Mouse (Mus musculus): ENCODE results near the gene Opcml. TPM values are rescaled to one million over a fixed set of nuclear protein-coding genes. Genes with fewer than 3 reads are reported as not detected.
A peak's percentile ranks its signal among the peaks of the same experiment; 100 is the strongest.

The Opcml gene
- polyA plus RNA-seq, 1 experiment from 2014 or later, result 25.1 TPM

- 53% methylated on average over 3 of the region's 3 CpGs for WGBS
Observed at GRCm38 (mm10) chr9:28281025-28281424, 490.4 kb downstream of the Opcml start.

GRCm38 (mm10) chr9:28281571-28281970 is 491.0 kb downstream of the Opcml start:
- H3K27ac ChIP-seq, result no peak overlapping the region
- H3K27me3 ChIP-seq, result no peaks in the 10 kb centered on the region
- H3K4me1 ChIP-seq (replicated peaks), result peaks cover 15% of the 10 kb centered on the region
- H3K9me3 ChIP-seq, result 0 out of 2 replicates have a peak, but pooled peaks cover 2% of the 10 kb centered on the region
- H3K4me3 ChIP-seq, result no peak overlapping the region
- H3K4me2 ChIP-seq, result no peak overlapping the region
- no peaks in the 10 kb centered on the region for H3K36me3 ChIP-seq
- ATAC-seq (ENCODE audit: low FRiP score), result no peak
- no peak overlapping the region for H3K9ac ChIP-seq
- WGBS, result 65% methylated on average over 3 of the region's 3 CpGs

More at GRCm38 (mm10) chr9:28281025-28281424, 490.4 kb downstream of the Opcml start:
- 0 out of 2 replicates have a peak, but pooled peaks cover 2% of the 10 kb centered on the region for H3K9me3 ChIP-seq
- H3K9ac ChIP-seq, result no peak overlapping the region
- peaks cover 15% of the 10 kb centered on the region for H3K4me1 ChIP-seq (replicated peaks)
- no peaks in the 10 kb centered on the region for H3K27me3 ChIP-seq
- H3K4me3 ChIP-seq, result no peak overlapping the region
- ATAC-seq (ENCODE audit: low FRiP score), result no peak
- H3K4me2 ChIP-seq, result no peak overlapping the region
- no peak overlapping the region; the same call in 1 of the 2 replicates for H3K27ac ChIP-seq
- no peaks in the 10 kb centered on the region for H3K36me3 ChIP-seq

- H3K36me3 ChIP-seq, result no peaks in the 10 kb centered on the region
- H3K4me3 ChIP-seq, result no peak overlapping the region
- no peak overlapping the region for H3K9ac ChIP-seq
- no peak overlapping the region for H3K4me2 ChIP-seq
- H3K27ac ChIP-seq, result no peak overlapping the region
- no peaks in the 10 kb centered on the region for H3K9me3 ChIP-seq
- no peak for ATAC-seq (ENCODE audit: low FRiP score)
- H3K27me3 ChIP-seq, result no peaks in the 10 kb centered on the region
- peaks cover 15% of the 10 kb centered on the region for H3K4me1 ChIP-seq (replicated peaks)
- 84% methylated on average over 3 of the region's 3 CpGs for WGBS
Observed at GRCm38 (mm10) chr9:28285016-28285415, 494.4 kb downstream of the Opcml start.

- no peak overlapping the region for H3K27ac ChIP-seq
- H3K9ac ChIP-seq, result no peak overlapping the region
- no peak for ATAC-seq (ENCODE audit: low FRiP score)
- H3K9me3 ChIP-seq, result no peaks in the 10 kb centered on the region
- no peaks in the 10 kb centered on the region for H3K27me3 ChIP-seq
- no peak overlapping the region for H3K4me3 ChIP-seq
- peaks cover 3% of the 10 kb centered on the region for H3K4me1 ChIP-seq (replicated peaks)
- H3K4me2 ChIP-seq, result no peak overlapping the region
- 73% methylated on average over 7 of the region's 7 CpGs for WGBS
- H3K36me3 ChIP-seq, result no peaks in the 10 kb centered on the region
Observed at GRCm38 (mm10) chr9:28286384-28286783, 495.8 kb downstream of the Opcml start.

GRCm38 (mm10) chr9:28287485-28287884 is 496.9 kb downstream of the Opcml start:
- Histone ChIP-seq H3K36me3 (no peaks in the 10 kb centered on the region), H3K27ac (no peak overlapping the region), H3K9me3 (no peaks in the 10 kb centered on the region), H3K9ac (no peak overlapping the region), H3K27me3 (no peaks in the 10 kb centered on the region), H3K4me1 (replicated peaks) (no peaks in the 10 kb centered on the region), H3K4me2 (no peak overlapping the region), H3K4me3 (no peak overlapping the region)
- 75% methylated on average over 2 of the region's 2 CpGs for WGBS
- ATAC-seq (ENCODE audit: low FRiP score), result no peak

- no peak for ATAC-seq (ENCODE audit: low FRiP score)
- 52% methylated on average over 1 of the region's 1 CpGs for WGBS
Observed at GRCm38 (mm10) chr9:28289696-28290330, 499.2 kb downstream of the Opcml start.

GRCm38 (mm10) chr9:28303659-28304058 is 513.1 kb downstream of the Opcml start:
- H3K9me3 ChIP-seq, result no peaks in the 10 kb centered on the region
- ATAC-seq (ENCODE audit: low FRiP score), result no peak
- no peak overlapping the region for H3K4me3 ChIP-seq
- H3K36me3 ChIP-seq, result no peaks in the 10 kb centered on the region
- no peak overlapping the region for H3K4me2 ChIP-seq
- H3K27me3 ChIP-seq, result peaks cover 6% of the 10 kb centered on the region
- H3K27ac ChIP-seq, result peak overlapping the region; percentile 12; the same call in 1 of the 2 replicates
- H3K4me1 ChIP-seq (replicated peaks), result peaks cover 18% of the 10 kb centered on the region
- H3K9ac ChIP-seq, result no peak overlapping the region
- 75% methylated on average over 8 of the region's 8 CpGs for WGBS

More at GRCm38 (mm10) chr9:28289696-28290330, 499.2 kb downstream of the Opcml start:
- Histone ChIP-seq H3K27me3 (no peaks in the 10 kb centered on the region), H3K4me1 (replicated peaks) (no peaks in the 10 kb centered on the region), H3K4me3 (no peak overlapping the region), H3K27ac (no peak overlapping the region), H3K36me3 (no peaks in the 10 kb centered on the region), H3K4me2 (no peak overlapping the region), H3K9me3 (0 out of 2 replicates have a peak, but pooled peaks cover 5% of the 10 kb centered on the region), H3K9ac (no peak overlapping the region)

- WGBS, result 40% methylated on average over 11 of the region's 11 CpGs
- no peak overlapping the region for H3K4me2 ChIP-seq
- peak; percentile 62 for ATAC-seq (ENCODE audit: low FRiP score)
- H3K4me3 ChIP-seq, result no peak overlapping the region
- H3K36me3 ChIP-seq, result no peaks in the 10 kb centered on the region
- peaks cover 3% of the 10 kb centered on the region for H3K27me3 ChIP-seq
- H3K9me3 ChIP-seq, result no peaks in the 10 kb centered on the region
- peaks cover 18% of the 10 kb centered on the region for H3K4me1 ChIP-seq (replicated peaks)
- H3K27ac ChIP-seq, result peak overlapping the region; percentile 40; the same call in 1 of the 2 replicates
- H3K9ac ChIP-seq, result no peak overlapping the region
Observed at GRCm38 (mm10) chr9:28306364-28307121, 516.0 kb downstream of the Opcml start.

GRCm38 (mm10) chr9:28307122-28307430 is 516.5 kb downstream of the Opcml start:
- H3K27me3 ChIP-seq, result peaks cover 3% of the 10 kb centered on the region
- H3K36me3 ChIP-seq, result no peaks in the 10 kb centered on the region
- H3K27ac ChIP-seq, result peak overlapping the region; percentile 40; the same call in 1 of the 2 replicates
- H3K9me3 ChIP-seq, result no peaks in the 10 kb centered on the region
- no peak overlapping the region for H3K4me3 ChIP-seq
- no peak for ATAC-seq (ENCODE audit: low FRiP score)
- no peak overlapping the region for H3K9ac ChIP-seq
- H3K4me2 ChIP-seq, result no peak overlapping the region
- H3K4me1 ChIP-seq (replicated peaks), result peaks cover 18% of the 10 kb centered on the region

- H3K4me3 ChIP-seq, result no peak overlapping the region
- no peak overlapping the region for H3K4me2 ChIP-seq
- WGBS, result 58% methylated on average over 6 of the region's 6 CpGs
- H3K4me1 ChIP-seq (replicated peaks), result peaks cover 18% of the 10 kb centered on the region
- peaks cover 3% of the 10 kb centered on the region for H3K27me3 ChIP-seq
- no peaks in the 10 kb centered on the region for H3K9me3 ChIP-seq
- ATAC-seq (ENCODE audit: low FRiP score), result peak; percentile 25; the same call in 1 of the 2 replicates
- H3K27ac ChIP-seq, result no peak overlapping the region
- H3K9ac ChIP-seq, result no peak overlapping the region
- no peaks in the 10 kb centered on the region for H3K36me3 ChIP-seq
Observed at GRCm38 (mm10) chr9:28307481-28308050, 517.0 kb downstream of the Opcml start.

GRCm38 (mm10) chr9:28317881-28318280 is 527.3 kb downstream of the Opcml start:
- no peak overlapping the region for H3K27ac ChIP-seq
- no peak overlapping the region for H3K4me3 ChIP-seq
- H3K36me3 ChIP-seq, result no peaks in the 10 kb centered on the region
- no peak for ATAC-seq (ENCODE audit: low FRiP score)
- no peak overlapping the region for H3K4me2 ChIP-seq
- H3K9ac ChIP-seq, result no peak overlapping the region
- no peaks in the 10 kb centered on the region for H3K9me3 ChIP-seq
- no peaks in the 10 kb centered on the region for H3K4me1 ChIP-seq (replicated peaks)
- H3K27me3 ChIP-seq, result no peaks in the 10 kb centered on the region; the same call in 1 of the 2 replicates

- H3K27me3 ChIP-seq, result no peaks in the 10 kb centered on the region; the same call in 1 of the 2 replicates
- ATAC-seq (ENCODE audit: low FRiP score), result no peak
Observed at GRCm38 (mm10) chr9:28319021-28319755, 528.6 kb downstream of the Opcml start.

More at GRCm38 (mm10) chr9:28319021-28319755, 528.6 kb downstream of the Opcml start:
- H3K9ac ChIP-seq, result no peak overlapping the region
- no peak overlapping the region for H3K27ac ChIP-seq
- no peak overlapping the region for H3K4me2 ChIP-seq
- WGBS, result 87% methylated on average over 4 of the region's 4 CpGs
- no peaks in the 10 kb centered on the region for H3K9me3 ChIP-seq
- no peaks in the 10 kb centered on the region for H3K4me1 ChIP-seq (replicated peaks)
- H3K4me3 ChIP-seq, result no peak overlapping the region
- no peaks in the 10 kb centered on the region for H3K36me3 ChIP-seq

Measured in hindbrain, embryonic 13.5 days (tissue).